Mouse (Mus musculus): ENCODE results near the gene Cdca4.

DNA sequence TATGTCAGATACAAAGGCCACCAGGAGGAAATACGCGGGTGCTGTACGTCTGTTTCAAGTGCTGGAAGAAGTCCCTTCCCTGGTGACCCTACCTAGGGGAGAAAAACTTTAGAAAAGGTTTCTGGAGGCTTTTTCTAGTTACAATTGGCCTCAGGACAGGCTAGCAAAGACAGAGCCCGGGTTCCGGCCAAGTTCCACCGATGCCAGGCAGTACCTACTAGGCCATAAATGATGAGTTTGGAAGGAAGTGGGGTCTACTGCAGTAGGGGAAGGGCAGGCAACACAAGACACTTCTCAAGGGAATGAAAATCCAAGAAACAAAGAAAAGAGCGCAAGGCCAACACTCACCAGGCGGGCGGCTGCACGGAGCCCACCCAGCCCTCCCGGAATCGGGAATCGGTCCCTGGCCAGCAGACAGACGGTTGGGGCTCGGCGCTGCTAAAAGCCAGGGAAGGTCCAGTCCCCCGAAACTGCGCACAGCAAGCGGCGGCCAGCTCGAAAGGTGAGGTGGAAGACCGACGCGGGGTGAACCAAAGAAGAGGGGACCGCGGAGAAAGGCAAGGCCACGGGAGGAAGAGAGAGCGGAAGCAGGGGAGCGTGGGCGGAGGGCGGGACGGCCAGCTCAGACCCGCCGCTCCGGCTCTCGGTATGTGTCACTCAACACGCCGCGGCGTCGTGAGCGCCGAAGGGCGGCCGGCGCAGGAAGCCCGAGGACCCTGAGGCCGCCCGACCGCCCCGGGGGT lies 551 bp downstream of the Cdca4 start:
- TF ChIP-seq EP300 (IDR thresholded peaks at IDR 0.05; ENCODE audit: low read depth) (no peak), CTCF (IDR thresholded peaks at IDR 0.05; ENCODE audit: low read depth) (no peak)

Data from liver, postnatal 0 days (tissue).